ENCODE assay signal across 24 mouse cellular contexts in the genomic region with DNA sequence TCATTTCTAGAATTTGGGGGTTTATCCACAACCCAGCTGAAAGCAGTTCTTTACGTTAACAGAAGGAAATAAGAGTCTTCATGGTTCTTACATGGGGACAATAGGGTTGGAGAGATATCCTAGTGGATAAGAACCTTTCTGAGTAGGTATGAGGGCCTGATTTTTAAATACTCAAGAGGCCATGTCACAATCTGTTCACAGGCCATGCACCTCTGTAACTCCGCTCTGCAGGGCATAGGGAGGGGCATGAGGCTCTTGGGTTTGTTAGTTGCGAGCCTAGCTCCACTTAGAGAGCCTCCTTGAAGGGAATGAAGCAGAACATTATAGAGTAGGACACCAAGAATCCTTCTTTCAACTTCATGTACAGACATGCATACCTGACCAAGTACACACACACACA.
"Had no signal": no experiment of that assay in that cellular context is flagged by ENCODE, and none has a peak within 500 bp of the region (broad histone marks: within the 10 kb centered on the region; RNA-seq: fewer than 3 reads in every experiment).

No protein-coding gene starts in this region.

- ATAC-seq: hindbrain, embryonic 16.5 days; inflammation-experienced regulatory T-cells, adult 6 months; intestine, embryonic 15.5 days; intestine, postnatal 0 days had no signal

- H3K4me1 ChIP-seq: heart, embryonic 10.5 days; heart, embryonic 12.5 days; hindbrain, embryonic 10.5 days; hindbrain, embryonic 12.5 days; intestine, embryonic 15.5 days; limb, embryonic 10.5 days; limb, embryonic 12.5 days had no signal

- H3K27me3 ChIP-seq: heart, embryonic 12.5 days; hindbrain, embryonic 12.5 days; intestine, embryonic 15.5 days; limb, embryonic 12.5 days had no signal

- H3K9me3 ChIP-seq: heart, embryonic 10.5 days; heart, embryonic 12.5 days; hindbrain, embryonic 10.5 days; hindbrain, embryonic 12.5 days; intestine, embryonic 15.5 days; limb, embryonic 10.5 days; limb, embryonic 12.5 days had no signal

- DNase-seq: gastrocnemius, adult 2 months; gastrocnemius, postnatal 10 days; gastrocnemius, postnatal 25 days; heart, adult 18-20 months; heart, postnatal 10 days; heart, postnatal 4 days; kidney, adult 18-20 months; kidney, adult 8-10 months; kidney, postnatal 10 days; kidney, postnatal 25 days; kidney, postnatal 4 days had no signal

- H3K36me3 ChIP-seq: heart, embryonic 10.5 days; heart, embryonic 12.5 days; hindbrain, embryonic 10.5 days; hindbrain, embryonic 12.5 days; intestine, embryonic 15.5 days; limb, embryonic 10.5 days; limb, embryonic 12.5 days had no signal

- H3K4me3 ChIP-seq: gastrocnemius, adult 2 months; heart, embryonic 10.5 days; heart, embryonic 12.5 days; hindbrain, embryonic 10.5 days; hindbrain, embryonic 12.5 days; intestine, embryonic 15.5 days; layer of hippocampus, adult 2 months; left cerebral cortex, adult 2 months; limb, embryonic 10.5 days; limb, embryonic 12.5 days had no signal

- H3K27ac ChIP-seq: gastrocnemius, adult 2 months; heart, embryonic 10.5 days; hindbrain, embryonic 10.5 days; hindbrain, embryonic 12.5 days; hindbrain, embryonic 14.5 days; intestine, embryonic 15.5 days; layer of hippocampus, adult 2 months; left cerebral cortex, adult 2 months; limb, embryonic 10.5 days; limb, embryonic 12.5 days had no signal

- H3K4me2 ChIP-seq: heart, embryonic 12.5 days; hindbrain, embryonic 12.5 days; hindbrain, embryonic 14.5 days; intestine, embryonic 15.5 days; limb, embryonic 12.5 days had no signal

- H3K9ac ChIP-seq: heart, embryonic 12.5 days; hindbrain, embryonic 12.5 days; hindbrain, embryonic 14.5 days; intestine, embryonic 15.5 days; limb, embryonic 12.5 days had no signal
